Mouse (Mus musculus) skeletal muscle tissue, adult 2 months (tissue): ENCODE data around the gene Pdzk1.
A peak's percentile ranks its signal among the peaks of the same experiment; 100 is the strongest.

Source experiments
- DNase-seq: peaks from one replicate; pipeline ENCODE4 v3.0.0-alpha.2; 2012; ENCODE audit warnings: low read depth, low spot score

Gene Pdzk1

GRCm38 (mm10) chr3:96828984-96829383, at the start of gene Pdzk1, which contains the start of gene Cd160:
Gene Pdzk1 (plus strand): TSS chr3:96829284.
Gene Cd160 (minus strand): TSS chr3:96829351.
- DNase-seq: no peak

- DNase-seq: no peak
Observed at GRCm38 (mm10) chr3:96782236-96782635, 46.8 kb upstream of the Pdzk1 start.

GRCm38 (mm10) chr3:96787784-96788183, 41.3 kb upstream of the Pdzk1 start:
- DNase-seq: no peak

GRCm38 (mm10) chr3:96788506-96788905, 40.6 kb upstream of the Pdzk1 start:
- no peak for DNase-seq

GRCm38 (mm10) chr3:96800254-96800653, 28.8 kb upstream of the Pdzk1 start:
- DNase-seq: no peak

DNA sequence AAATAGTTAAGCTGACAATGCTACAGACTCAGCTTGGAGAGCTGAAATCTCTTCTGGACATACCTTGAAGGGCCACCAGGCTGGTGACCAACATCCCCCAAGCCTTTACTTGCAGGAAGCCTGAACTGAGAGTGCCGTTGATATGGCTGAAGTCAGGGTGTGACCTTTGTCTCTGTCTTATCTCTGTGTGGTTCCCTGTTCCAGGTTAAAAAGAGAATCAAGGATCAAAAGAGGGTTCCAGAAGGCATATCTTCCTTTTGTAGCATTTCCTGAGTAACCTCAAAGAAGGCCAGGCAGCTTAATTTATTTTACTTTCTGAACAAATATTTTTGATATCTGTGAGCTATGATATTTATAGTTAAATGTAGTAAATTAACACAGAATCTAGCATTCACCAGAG, 26.9 kb upstream of the Pdzk1 start:
- no peak for DNase-seq

- no peak for DNase-seq
Observed at GRCm38 (mm10) chr3:96808136-96808535, 20.9 kb upstream of the Pdzk1 start.

GRCm38 (mm10) chr3:96808651-96809050, 20.4 kb upstream of the Pdzk1 start:
- DNase-seq: no peak

DNA sequence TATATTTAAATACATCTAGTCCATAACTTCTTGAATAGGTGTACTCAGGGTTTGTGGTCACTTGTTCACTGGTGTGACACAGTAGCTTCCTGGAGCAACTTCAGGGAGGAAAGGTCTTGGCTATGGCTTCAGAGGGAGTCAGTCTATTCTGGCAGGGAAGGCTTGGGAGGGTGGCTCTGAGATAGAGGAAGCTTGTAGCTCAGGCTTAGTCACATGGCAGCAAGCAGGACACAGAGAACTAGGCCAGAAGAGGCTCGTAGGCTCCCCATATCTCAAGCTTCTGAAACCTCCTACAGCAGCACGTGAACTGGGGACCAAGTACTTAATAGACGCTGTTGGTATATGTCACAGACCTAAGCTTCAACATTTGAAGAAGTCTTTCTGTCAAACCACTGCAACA, 17.9 kb upstream of the Pdzk1 start:
- DNase-seq: no peak

- DNase-seq: peak; percentile 62
Observed at GRCm38 (mm10) chr3:96812395-96813091, 16.5 kb upstream of the Pdzk1 start.

- peak; percentile 25 for DNase-seq
Observed at GRCm38 (mm10) chr3:96813106-96813505, 16.0 kb upstream of the Pdzk1 start.

DNA sequence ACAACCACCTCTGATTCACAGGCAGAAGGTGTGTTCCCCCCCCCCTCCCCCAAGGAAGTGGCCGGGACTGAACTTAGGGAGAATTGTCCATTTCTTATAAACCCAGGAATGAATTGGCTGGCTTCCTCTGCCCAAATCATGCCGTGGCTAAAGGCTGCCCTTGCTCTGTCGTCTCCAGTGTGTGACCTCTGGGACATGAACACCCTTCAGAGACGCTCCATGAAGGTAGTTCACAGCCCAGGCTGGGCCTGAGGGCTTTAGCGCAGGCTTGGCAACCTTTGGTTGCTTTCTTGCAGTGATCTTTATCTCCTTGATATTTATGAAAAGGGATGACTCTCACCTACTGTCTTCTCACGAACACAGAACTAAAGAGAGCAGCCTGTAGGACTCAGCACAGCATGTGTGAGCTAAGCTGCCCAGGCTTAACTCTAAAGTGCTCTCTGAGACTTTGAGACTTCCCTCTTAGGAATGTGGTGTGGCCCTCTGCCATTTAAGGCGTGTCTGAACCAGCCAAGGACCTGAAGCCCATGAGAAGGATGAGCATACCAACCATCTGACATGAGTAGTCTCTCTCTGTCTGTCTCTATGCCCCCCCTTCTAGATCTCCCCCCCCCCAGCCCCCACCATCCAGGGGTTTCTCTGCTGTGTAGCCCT, 15.4 kb upstream of the Pdzk1 start:
- no peak for DNase-seq

DNA sequence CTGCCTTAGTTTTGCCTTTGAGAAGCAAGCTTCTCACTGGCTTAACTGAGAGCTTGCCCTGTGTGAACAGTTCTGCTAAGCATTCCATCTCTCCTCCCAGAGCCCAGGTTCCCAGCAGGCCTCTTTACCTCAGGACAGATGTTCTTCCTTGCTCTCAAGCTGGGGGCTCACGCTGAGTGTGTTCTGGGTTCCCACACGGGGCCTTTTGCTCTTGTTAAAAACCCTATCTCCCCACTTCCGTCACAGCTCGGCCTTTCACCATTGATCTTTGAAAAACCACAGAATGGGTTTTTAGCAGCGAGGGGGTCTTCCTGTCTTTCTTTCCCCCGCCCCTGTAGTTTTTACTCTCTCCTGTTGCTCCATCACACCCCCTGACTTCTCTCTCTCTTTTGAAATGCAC, 14.7 kb upstream of the Pdzk1 start:
- DNase-seq: no peak

DNA sequence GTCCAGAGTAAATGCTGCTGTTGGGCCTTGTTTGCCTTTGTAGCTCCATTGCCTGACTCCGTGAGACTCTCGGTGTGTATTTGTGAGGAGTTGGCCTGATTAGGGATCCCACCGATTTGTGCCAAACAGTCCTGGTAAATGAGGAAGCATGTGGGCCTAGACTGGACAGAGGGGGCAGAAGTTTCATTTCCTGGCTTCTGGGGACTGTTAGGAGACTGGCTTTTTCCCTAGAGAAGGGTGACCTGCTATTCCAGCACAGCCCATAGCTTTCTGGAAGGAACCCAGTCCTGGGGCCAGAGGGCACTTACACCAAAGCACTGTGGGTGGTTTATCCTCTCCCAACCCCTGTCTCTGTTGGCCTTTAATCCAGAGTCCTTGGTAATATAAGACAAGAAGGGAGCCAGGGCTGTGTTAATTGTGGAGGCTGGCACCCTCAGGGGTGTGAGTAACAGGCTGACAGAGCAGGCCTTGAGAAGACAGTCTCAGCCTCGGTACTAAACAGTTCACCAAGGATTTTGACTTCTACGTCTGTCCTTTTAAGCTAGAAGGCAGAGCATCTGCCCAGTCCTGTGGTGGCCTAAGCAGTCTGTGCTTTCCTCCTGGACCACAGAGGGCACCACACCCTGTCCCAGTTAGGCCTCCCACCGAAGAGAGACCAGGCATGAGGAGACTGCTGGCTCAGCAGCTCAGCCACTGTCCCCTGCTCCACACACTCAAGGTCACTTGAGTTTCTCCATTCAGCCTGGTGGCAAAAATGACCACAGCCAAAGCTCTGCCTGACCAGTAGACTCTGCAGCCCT, 8.8 kb upstream of the Pdzk1 start:
- DNase-seq: no peak

DNA sequence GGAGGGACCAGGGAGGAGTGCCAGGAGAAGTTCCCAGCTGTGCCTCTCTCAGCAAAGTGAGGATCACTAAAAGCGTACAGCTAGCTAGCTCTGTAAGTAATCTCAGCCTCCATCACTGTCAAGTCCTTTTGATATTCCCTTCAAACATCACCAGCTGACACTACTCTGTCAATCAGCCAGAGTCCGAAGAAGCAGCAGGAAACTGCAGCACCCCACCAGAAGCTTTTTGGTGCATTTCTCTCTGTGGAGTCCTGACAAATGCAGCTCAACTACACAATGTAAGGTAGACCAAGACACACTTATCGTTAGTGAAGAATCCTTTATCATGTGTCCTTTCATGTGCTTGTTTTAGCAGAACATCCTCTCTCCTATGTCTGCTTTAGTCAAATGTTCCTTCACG, 7.5 kb upstream of the Pdzk1 start:
- no peak for DNase-seq

GRCm38 (mm10) chr3:96823701-96824100, 5.4 kb upstream of the Pdzk1 start:
- DNase-seq: no peak

- no peak for DNase-seq
Observed at GRCm38 (mm10) chr3:96824614-96825013, 4.5 kb upstream of the Pdzk1 start.

DNA sequence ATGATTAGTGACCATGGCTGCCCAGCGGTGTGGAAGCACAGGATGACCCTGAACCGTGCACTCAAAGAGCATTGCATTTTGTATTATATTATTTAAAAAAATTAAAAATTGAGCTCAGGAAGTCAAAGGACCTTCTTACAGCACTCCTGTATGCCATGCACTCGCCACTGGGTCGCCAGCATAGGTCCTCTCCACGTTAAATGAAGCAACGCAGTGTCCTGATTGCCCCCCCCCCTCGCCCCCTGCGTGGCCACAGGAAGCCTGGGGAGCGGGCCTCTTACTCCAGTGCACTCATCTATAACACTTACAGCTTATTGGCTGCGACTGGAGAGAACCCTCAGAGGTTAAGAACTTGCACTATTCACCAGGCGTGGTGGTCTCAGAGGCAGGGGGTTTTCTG, 3.8 kb upstream of the Pdzk1 start:
- no peak for DNase-seq

GRCm38 (mm10) chr3:96828308-96828864, 698 bp upstream of the Pdzk1 start:
- no peak for DNase-seq

GRCm38 (mm10) chr3:96829856-96830255, 772 bp downstream of the Pdzk1 start:
- DNase-seq: no peak

DNA sequence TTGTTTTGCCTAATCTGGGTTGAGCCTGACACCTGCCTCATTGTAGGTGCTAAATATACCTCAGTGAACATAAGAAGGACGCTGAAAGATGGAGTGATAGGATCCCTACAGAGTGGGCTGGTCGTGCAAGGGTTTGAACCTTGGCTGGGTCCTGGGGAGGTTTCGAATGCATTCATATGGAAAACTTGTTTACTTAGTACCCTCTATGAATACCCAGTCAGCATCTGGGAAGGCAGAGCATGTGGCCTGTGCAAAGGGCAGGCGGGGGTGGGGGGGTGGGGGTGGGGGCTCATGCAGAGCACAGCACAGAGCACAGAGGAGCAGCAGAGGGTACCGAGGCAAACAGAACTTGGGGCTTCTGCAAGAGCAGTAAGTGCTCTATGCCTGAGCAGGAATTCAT, 3.8 kb downstream of the Pdzk1 start:
- DNase-seq: no peak
